Mouse (Mus musculus): Measurements from ENCODE around the gene Gm9887. TPM values are rescaled to one million over a fixed set of nuclear protein-coding genes. Genes with fewer than 3 reads are reported as not detected.

The Gm9887 gene
- polyA plus RNA-seq, 1 experiment from 2014 or later: 0.99 TPM

GRCm38 (mm10) chr12:69413303-69413702 is 41.0 kb upstream of the Gm9887 start:
- H3K4me3 ChIP-seq (ENCODE audit: low read depth, low read length): no peak overlapping the region
- no peaks in the 10 kb centered on the region for H3K36me3 ChIP-seq (ENCODE audit: control insufficient read depth, insufficient read depth, low read length)
- no peak overlapping the region for H3K4me2 ChIP-seq (ENCODE audit: low read length)
- H3K4me1 ChIP-seq (ENCODE audit: control insufficient read depth, insufficient read depth, low read length): no peaks in the 10 kb centered on the region
- 86% methylated on average over 3 of the region's 3 CpGs for WGBS
- no peak overlapping the region for H3K27ac ChIP-seq (ENCODE audit: low read length)
- no peak overlapping the region for H3K9ac ChIP-seq (ENCODE audit: low read depth, low read length)
- ATAC-seq: no peak
- no peaks in the 10 kb centered on the region for H3K9me3 ChIP-seq (replicated peaks; ENCODE audit: control insufficient read depth, low read length, poor library complexity, severe bottlenecking)
- no peaks in the 10 kb centered on the region for H3K27me3 ChIP-seq (ENCODE audit: control insufficient read depth, insufficient read depth, low read depth, low read length)

- ATAC-seq: no peak
- Histone ChIP-seq H3K27ac (ENCODE audit: low read length) (no peak overlapping the region), H3K9me3 (replicated peaks; ENCODE audit: control insufficient read depth, low read length, poor library complexity, severe bottlenecking) (no peaks in the 10 kb centered on the region), H3K4me3 (ENCODE audit: low read depth, low read length) (no peak overlapping the region), H3K4me1 (ENCODE audit: control insufficient read depth, insufficient read depth, low read length) (no peaks in the 10 kb centered on the region), H3K4me2 (ENCODE audit: low read length) (no peak overlapping the region), H3K9ac (ENCODE audit: low read depth, low read length) (no peak overlapping the region), H3K36me3 (ENCODE audit: control insufficient read depth, insufficient read depth, low read length) (no peaks in the 10 kb centered on the region), H3K27me3 (ENCODE audit: control insufficient read depth, insufficient read depth, low read depth, low read length) (no peaks in the 10 kb centered on the region)
- 77% methylated on average over 4 of the region's 4 CpGs for WGBS
Observed at GRCm38 (mm10) chr12:69411936-69412335, 39.7 kb upstream of the Gm9887 start.

GRCm38 (mm10) chr12:69410767-69411166 is 38.5 kb upstream of the Gm9887 start:
- Histone ChIP-seq H3K4me3 (ENCODE audit: low read depth, low read length) (no peak overlapping the region), H3K4me1 (ENCODE audit: control insufficient read depth, insufficient read depth, low read length) (no peaks in the 10 kb centered on the region), H3K27me3 (ENCODE audit: control insufficient read depth, insufficient read depth, low read depth, low read length) (no peaks in the 10 kb centered on the region), H3K9me3 (replicated peaks; ENCODE audit: control insufficient read depth, low read length, poor library complexity, severe bottlenecking) (no peaks in the 10 kb centered on the region), H3K27ac (ENCODE audit: low read length) (no peak overlapping the region), H3K36me3 (ENCODE audit: control insufficient read depth, insufficient read depth, low read length) (no peaks in the 10 kb centered on the region), H3K4me2 (ENCODE audit: low read length) (no peak overlapping the region), H3K9ac (ENCODE audit: low read depth, low read length) (no peak overlapping the region)
- no peak for ATAC-seq
- WGBS: 59% methylated on average over 5 of the region's 5 CpGs

DNA sequence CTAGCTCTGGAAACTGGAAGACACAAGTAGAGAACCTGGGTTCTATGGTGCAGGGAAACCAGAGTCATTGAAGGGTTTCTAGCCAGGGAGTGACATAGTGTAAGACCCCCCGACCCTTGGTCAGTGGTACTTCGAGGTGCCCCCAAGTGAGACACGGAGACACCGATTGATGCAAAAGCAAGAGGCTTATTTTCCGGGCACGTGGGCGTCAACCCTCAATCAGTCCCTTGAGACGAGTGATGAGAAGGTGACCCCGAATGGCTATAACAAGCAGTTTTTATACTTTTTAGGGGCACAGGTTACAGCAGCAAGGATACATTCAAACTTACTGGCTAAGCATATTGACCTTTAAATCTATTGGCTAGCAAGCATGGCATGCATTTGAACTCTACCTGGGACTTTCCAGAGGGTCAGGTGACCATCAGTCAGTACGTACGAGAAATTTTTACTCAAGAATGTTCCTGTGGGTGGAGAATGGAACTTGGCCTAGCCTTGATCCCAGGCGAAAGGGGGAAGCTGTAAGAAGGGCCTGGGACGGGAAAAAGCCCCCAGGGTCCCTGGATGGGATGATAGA is 30.4 kb upstream of the Gm9887 start:
- Histone ChIP-seq H3K4me2 (ENCODE audit: low read length) (no peak overlapping the region), H3K36me3 (ENCODE audit: control insufficient read depth, insufficient read depth, low read length) (no peaks in the 10 kb centered on the region), H3K4me1 (ENCODE audit: control insufficient read depth, insufficient read depth, low read length) (no peaks in the 10 kb centered on the region), H3K9ac (ENCODE audit: low read depth, low read length) (no peak overlapping the region), H3K27ac (ENCODE audit: low read length) (no peak overlapping the region), H3K4me3 (ENCODE audit: low read depth, low read length) (no peak overlapping the region), H3K9me3 (replicated peaks; ENCODE audit: control insufficient read depth, low read length, poor library complexity, severe bottlenecking) (no peaks in the 10 kb centered on the region), H3K27me3 (ENCODE audit: control insufficient read depth, insufficient read depth, low read depth, low read length) (no peaks in the 10 kb centered on the region)
- no peak for ATAC-seq
- 92% methylated on average over 13 of the region's 13 CpGs for WGBS

DNA sequence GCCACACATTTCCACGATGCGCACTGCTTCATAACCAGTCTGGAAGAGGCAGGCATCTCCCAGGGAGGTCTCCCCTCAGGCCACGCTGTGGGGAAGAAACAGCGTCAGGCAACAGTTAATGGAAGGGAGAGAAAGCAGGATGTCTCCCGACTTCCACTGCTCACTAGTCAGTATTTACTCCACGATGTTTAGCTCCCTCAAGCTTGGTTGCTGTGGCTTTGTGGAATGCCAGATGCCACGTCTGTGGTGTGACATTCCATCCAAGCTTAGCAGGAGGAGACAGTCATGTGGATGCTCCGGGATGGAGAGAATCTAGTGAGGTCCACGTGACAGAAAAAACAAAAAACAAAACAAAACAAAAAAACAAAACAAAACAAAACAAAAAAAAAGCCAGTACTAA is 29.8 kb upstream of the Gm9887 start:
- H3K9ac ChIP-seq (ENCODE audit: low read depth, low read length): no peak overlapping the region
- 69% methylated on average over 9 of the region's 9 CpGs for WGBS
- H3K4me2 ChIP-seq (ENCODE audit: low read length): no peak overlapping the region
- no peak for ATAC-seq
- no peak overlapping the region for H3K27ac ChIP-seq (ENCODE audit: low read length)
- H3K4me1 ChIP-seq (ENCODE audit: control insufficient read depth, insufficient read depth, low read length): no peaks in the 10 kb centered on the region
- H3K9me3 ChIP-seq (replicated peaks; ENCODE audit: control insufficient read depth, low read length, poor library complexity, severe bottlenecking): no peaks in the 10 kb centered on the region
- no peaks in the 10 kb centered on the region for H3K27me3 ChIP-seq (ENCODE audit: control insufficient read depth, insufficient read depth, low read depth, low read length)
- no peaks in the 10 kb centered on the region for H3K36me3 ChIP-seq (ENCODE audit: control insufficient read depth, insufficient read depth, low read length)
- no peak overlapping the region for H3K4me3 ChIP-seq (ENCODE audit: low read depth, low read length)

- Histone ChIP-seq H3K4me2 (ENCODE audit: low read length) (no peak overlapping the region), H3K9ac (ENCODE audit: low read depth, low read length) (no peak overlapping the region), H3K27ac (ENCODE audit: low read length) (no peak overlapping the region), H3K4me3 (ENCODE audit: low read depth, low read length) (no peak overlapping the region), H3K9me3 (replicated peaks; ENCODE audit: control insufficient read depth, low read length, poor library complexity, severe bottlenecking) (no peaks in the 10 kb centered on the region), H3K36me3 (ENCODE audit: control insufficient read depth, insufficient read depth, low read length) (no peaks in the 10 kb centered on the region), H3K4me1 (ENCODE audit: control insufficient read depth, insufficient read depth, low read length) (no peaks in the 10 kb centered on the region), H3K27me3 (ENCODE audit: control insufficient read depth, insufficient read depth, low read depth, low read length) (no peaks in the 10 kb centered on the region)
- no peak for ATAC-seq
- 52% methylated on average over 2 of the region's 2 CpGs for WGBS
Observed at GRCm38 (mm10) chr12:69400871-69401286, 28.6 kb upstream of the Gm9887 start.

DNA sequence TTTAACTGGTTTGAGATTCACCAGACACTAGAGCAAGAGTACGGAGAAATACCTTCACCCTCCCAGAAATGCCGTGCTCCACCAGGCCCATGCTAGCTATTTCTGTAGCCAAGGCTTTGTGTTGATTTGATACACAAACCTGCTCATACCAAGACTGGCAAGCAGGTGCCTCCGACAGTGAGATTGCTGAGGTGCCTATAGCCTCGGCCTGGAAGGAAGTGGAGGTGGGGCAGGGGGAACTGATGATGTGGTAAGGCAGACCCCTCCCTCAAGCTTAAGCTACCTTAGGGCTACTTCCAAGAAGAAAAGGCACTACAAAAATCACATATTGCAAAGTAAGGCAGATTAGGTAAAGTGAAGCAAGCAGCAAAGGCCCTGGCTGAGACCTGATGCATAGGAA is 28.1 kb upstream of the Gm9887 start:
- Histone ChIP-seq H3K4me2 (ENCODE audit: low read length) (no peak overlapping the region), H3K9me3 (replicated peaks; ENCODE audit: control insufficient read depth, low read length, poor library complexity, severe bottlenecking) (no peaks in the 10 kb centered on the region), H3K9ac (ENCODE audit: low read depth, low read length) (no peak overlapping the region), H3K4me1 (ENCODE audit: control insufficient read depth, insufficient read depth, low read length) (no peaks in the 10 kb centered on the region), H3K27me3 (ENCODE audit: control insufficient read depth, insufficient read depth, low read depth, low read length) (no peaks in the 10 kb centered on the region), H3K36me3 (ENCODE audit: control insufficient read depth, insufficient read depth, low read length) (no peaks in the 10 kb centered on the region), H3K4me3 (ENCODE audit: low read depth, low read length) (no peak overlapping the region), H3K27ac (ENCODE audit: low read length) (no peak overlapping the region)
- 86% methylated on average over 4 of the region's 4 CpGs for WGBS
- ATAC-seq: no peak

GRCm38 (mm10) chr12:69394456-69394855 is 22.2 kb upstream of the Gm9887 start:
- Histone ChIP-seq H3K4me1 (ENCODE audit: control insufficient read depth, insufficient read depth, low read length) (no peaks in the 10 kb centered on the region), H3K9ac (ENCODE audit: low read depth, low read length) (no peak overlapping the region), H3K9me3 (replicated peaks; ENCODE audit: control insufficient read depth, low read length, poor library complexity, severe bottlenecking) (no peaks in the 10 kb centered on the region), H3K36me3 (ENCODE audit: control insufficient read depth, insufficient read depth, low read length) (no peaks in the 10 kb centered on the region), H3K4me2 (ENCODE audit: low read length) (no peak overlapping the region), H3K27me3 (ENCODE audit: control insufficient read depth, insufficient read depth, low read depth, low read length) (no peaks in the 10 kb centered on the region), H3K4me3 (ENCODE audit: low read depth, low read length) (no peak overlapping the region), H3K27ac (ENCODE audit: low read length) (no peak overlapping the region)
- no peak for ATAC-seq
- 83% methylated on average over 6 of the region's 6 CpGs for WGBS

GRCm38 (mm10) chr12:69393076-69393475 is 20.8 kb upstream of the Gm9887 start:
- ATAC-seq: no peak
- Histone ChIP-seq H3K4me1 (ENCODE audit: control insufficient read depth, insufficient read depth, low read length) (no peaks in the 10 kb centered on the region), H3K4me3 (ENCODE audit: low read depth, low read length) (no peak overlapping the region), H3K9ac (ENCODE audit: low read depth, low read length) (no peak overlapping the region), H3K27me3 (ENCODE audit: control insufficient read depth, insufficient read depth, low read depth, low read length) (no peaks in the 10 kb centered on the region), H3K4me2 (ENCODE audit: low read length) (no peak overlapping the region), H3K36me3 (ENCODE audit: control insufficient read depth, insufficient read depth, low read length) (no peaks in the 10 kb centered on the region), H3K9me3 (replicated peaks; ENCODE audit: control insufficient read depth, low read length, poor library complexity, severe bottlenecking) (no peaks in the 10 kb centered on the region), H3K27ac (ENCODE audit: low read length) (no peak overlapping the region)
- 78% methylated on average over 10 of the region's 10 CpGs for WGBS
